Mouse (Mus musculus) thymus, adult 18-20 months (tissue): ENCODE data around the gene Map3k5.

ENCODE experiments used
- DNase-seq, 2 experiments: peaks; one replicate each; pipeline ENCODE4 v3.0.0; 2022; ENCODE audit warnings: mixed read lengths in 2 of 2

Map3k5 gene

GRCm38 (mm10) chr10:20010018-20010417 is 75.7 kb downstream of the Map3k5 start:
- DNase-seq = no peak

GRCm38 (mm10) chr10:20018406-20018805 is 84.1 kb downstream of the Map3k5 start:
- DNase-seq = no peak

- no peak for DNase-seq
These were observed 84.5 kb downstream of the Map3k5 start for GRCm38 (mm10) chr10:20018806-20019205.

- DNase-seq = no peak
These were observed 87.0 kb downstream of the Map3k5 start for GRCm38 (mm10) chr10:20021256-20021655.

GRCm38 (mm10) chr10:20021670-20022468 is 87.6 kb downstream of the Map3k5 start:
- no peak for DNase-seq

GRCm38 (mm10) chr10:20022608-20023340 is 88.5 kb downstream of the Map3k5 start:
- DNase-seq = no peak

- no peak for DNase-seq
These were observed 89.3 kb downstream of the Map3k5 start for GRCm38 (mm10) chr10:20023524-20023923.

- no peak for DNase-seq
These were observed 90.6 kb downstream of the Map3k5 start for GRCm38 (mm10) chr10:20024891-20025290.

- DNase-seq = no peak
These were observed 91.7 kb downstream of the Map3k5 start for GRCm38 (mm10) chr10:20025781-20026520.

GRCm38 (mm10) chr10:20030703-20031102 is 96.4 kb downstream of the Map3k5 start:
- no peak for DNase-seq

GRCm38 (mm10) chr10:20031936-20032335 is 97.7 kb downstream of the Map3k5 start:
- DNase-seq = no peak

GRCm38 (mm10) chr10:20036375-20036774 is 102.1 kb downstream of the Map3k5 start:
- no peak for DNase-seq

GRCm38 (mm10) chr10:20036846-20037245 is 102.6 kb downstream of the Map3k5 start:
- no peak for DNase-seq

GRCm38 (mm10) chr10:20039531-20039930 is 105.3 kb downstream of the Map3k5 start:
- DNase-seq = no peak

GRCm38 (mm10) chr10:20040116-20040515 is 105.8 kb downstream of the Map3k5 start:
- no peak for DNase-seq

- DNase-seq = no peak
These were observed 106.4 kb downstream of the Map3k5 start for GRCm38 (mm10) chr10:20040677-20041076.

- DNase-seq = no peak
These were observed 107.8 kb downstream of the Map3k5 start for GRCm38 (mm10) chr10:20042081-20042480.

GRCm38 (mm10) chr10:20044051-20044450 is 109.8 kb downstream of the Map3k5 start:
- DNase-seq = no peak

GRCm38 (mm10) chr10:20045733-20046495 is 111.6 kb downstream of the Map3k5 start:
- no peak for DNase-seq

GRCm38 (mm10) chr10:20056859-20057644 is 122.8 kb downstream of the Map3k5 start:
- no peak for DNase-seq

GRCm38 (mm10) chr10:20058031-20058430 is 123.8 kb downstream of the Map3k5 start:
- DNase-seq = no peak

GRCm38 (mm10) chr10:20058841-20059240 is 124.6 kb downstream of the Map3k5 start:
- DNase-seq = no peak
